Mouse (Mus musculus) left cerebral cortex, adult 2 months (tissue): Measurements from ENCODE around the gene Tnfrsf8. TPM values are rescaled to one million over a fixed set of nuclear protein-coding genes. Genes with fewer than 3 reads are reported as not detected.
"Not testable (repeated sequence)": the region's sequence is repeated elsewhere in the genome, so short reads cannot be mapped to it uniquely, and the experiment has no call there.

ENCODE experiments used
- DNase-seq, 2 experiments: peaks; one replicate each; pipeline ENCODE4 v3.0.0; 2021 to 2022; ENCODE audit warnings: low spot score in 2 of 2, mixed read lengths in 1 of 2; ENCODE audit errors: extremely low spot score in 1 of 2
- H3K27ac ChIP-seq: fragments of 200-600 bp; 2 replicates; pipeline ENCODE4 v1.8.1; 2022
- H3K4me3 ChIP-seq: fragments of 200-600 bp; 2 replicates; pipeline ENCODE4 v1.8.1; 2022
- CTCF ChIP-seq: fragments of 200-600 bp; IDR thresholded peaks from 2 replicates; pipeline ENCODE4 v1.8.1; 2022; ENCODE audit warnings: antibody characterized with exemption, mild to moderate bottlenecking, moderate library complexity
- intact Hi-C: fragments of 180-260 bp; cut with DNase I; formaldehyde crosslinking; loops from one replicate; pipeline ENCODE4 v1.15.1; 2025
- long read RNA-seq, 2 experiments: library from polyadenylated mRNA; stranded (forward); transcript quantifications; one replicate each; pipeline ENCODE4 v2.0.0; 2021; ENCODE audit warnings: borderline mapping rate in 2 of 2
- total RNA-seq, 2 experiments: library from RNA; stranded (reverse); gene quantifications; 2 replicates each; pipeline ENCODE4 v1.2.3; 2021

The Tnfrsf8 gene
- total RNA-seq: 1 to 10 TPM in 1 of 2 experiments, under 1 TPM in 1; 0.91 to 1.5 TPM
- long read RNA-seq, experiment 1, partial matches to known transcripts: 0 of 4 reads
- long read RNA-seq, experiment 1, other reads (novel, unspliced or antisense): 2 of 4 reads
- long read RNA-seq, experiment 2, partial matches to known transcripts: 0 of 1 reads
- long read RNA-seq, experiment 2, other reads (novel, unspliced or antisense): 0 of 1 reads

GRCm38 (mm10) chr4:145314836-145315467 is at the start of gene Tnfrsf8:
Gene Tnfrsf8 (minus strand): TSS chr4:145315164.
- no peak for DNase-seq
- intact Hi-C loops: no loop called here
- no peak for TF ChIP-seq CTCF
- Histone ChIP-seq H3K4me3 (no peak within 1 kb of the TSS), H3K27ac (no peak within 1 kb of the TSS)

- H3K27ac ChIP-seq, DNase-seq, intact Hi-C loops, H3K4me3 ChIP-seq: not testable (repeated sequence)
Observed at GRCm38 (mm10) chr4:145361635-145362034, 46.7 kb upstream of the Tnfrsf8 start.

- no peak for DNase-seq
- intact Hi-C loops: no loop called here
- Histone ChIP-seq H3K27ac (no peak overlapping the region), H3K4me3 (no peak overlapping the region)
- no peak for TF ChIP-seq CTCF
Observed at GRCm38 (mm10) chr4:145361065-145361464, 46.1 kb upstream of the Tnfrsf8 start.

GRCm38 (mm10) chr4:145360567-145360966 is 45.6 kb upstream of the Tnfrsf8 start:
- Histone ChIP-seq H3K27ac (no peak overlapping the region), H3K4me3 (no peak overlapping the region)
- intact Hi-C loops: no loop called here
- TF ChIP-seq CTCF: no peak
- no peak for DNase-seq

- intact Hi-C loops: no loop called here
- no peak for TF ChIP-seq CTCF
- H3K27ac ChIP-seq: no peak overlapping the region
Observed at GRCm38 (mm10) chr4:145356234-145356633, 41.3 kb upstream of the Tnfrsf8 start.

GRCm38 (mm10) chr4:145353855-145354254 is 38.9 kb upstream of the Tnfrsf8 start:
- no peak for TF ChIP-seq CTCF
- no peak for DNase-seq
- intact Hi-C loops: no loop called here
- H3K27ac ChIP-seq: no peak overlapping the region
- H3K4me3 ChIP-seq: no peak overlapping the region

More at GRCm38 (mm10) chr4:145356234-145356633, 41.3 kb upstream of the Tnfrsf8 start:
- no peak overlapping the region for H3K4me3 ChIP-seq
- DNase-seq: no peak

GRCm38 (mm10) chr4:145344948-145345347 is 30.0 kb upstream of the Tnfrsf8 start:
- H3K4me3 ChIP-seq: no peak overlapping the region
- no peak for TF ChIP-seq CTCF
- no peak for DNase-seq
- no peak overlapping the region for H3K27ac ChIP-seq
- intact Hi-C loops: no loop called here

GRCm38 (mm10) chr4:145341879-145342809 is 27.2 kb upstream of the Tnfrsf8 start:
- TF ChIP-seq CTCF: no peak
- no peak for DNase-seq
- Histone ChIP-seq H3K27ac (no peak overlapping the region), H3K4me3 (no peak overlapping the region)
- intact Hi-C loops: no loop called here

GRCm38 (mm10) chr4:145337906-145338858 is 23.2 kb upstream of the Tnfrsf8 start:
- no peak for TF ChIP-seq CTCF
- Histone ChIP-seq H3K4me3 (no peak overlapping the region), H3K27ac (no peak overlapping the region)
- intact Hi-C loops: no loop called here
- no peak for DNase-seq

- TF ChIP-seq CTCF: no peak
- DNase-seq: no peak
- Histone ChIP-seq H3K4me3 (no peak overlapping the region), H3K27ac (no peak overlapping the region)
- intact Hi-C loops: no loop called here
Observed at GRCm38 (mm10) chr4:145336587-145336986, 21.6 kb upstream of the Tnfrsf8 start.

- no peak overlapping the region for H3K27ac ChIP-seq
- TF ChIP-seq CTCF: no peak
- intact Hi-C loops: no loop called here
Observed at GRCm38 (mm10) chr4:145336019-145336418, 21.1 kb upstream of the Tnfrsf8 start.

More at GRCm38 (mm10) chr4:145336019-145336418, 21.1 kb upstream of the Tnfrsf8 start:
- no peak overlapping the region for H3K4me3 ChIP-seq
- no peak for DNase-seq
